Mouse (Mus musculus) brain, embryonic 14.5 days (tissue): ENCODE measurements around the gene Msmo1. TPM values are rescaled to one million over a fixed set of nuclear protein-coding genes. Genes with fewer than 3 reads are reported as not detected.

ENCODE experiments used
- DNase-seq: peaks from one replicate; pipeline ENCODE4 v3.0.0-alpha.2; 2011; ENCODE audit warnings: low read depth
- CTCF ChIP-seq: fragments of 200-500 bp; IDR thresholded peaks from 2 replicates; pipeline ENCODE4 v1.5.1; 2012; ENCODE audit warnings: inconsistent platforms, mild to moderate bottlenecking, moderate library complexity, borderline replicate concordance; ENCODE audit not compliant: insufficient read depth, insufficient read length; ENCODE audit errors: extremely low read depth
- POLR2A ChIP-seq: fragments of 200-500 bp; IDR thresholded peaks from 2 replicates; pipeline ENCODE4 v1.6.1; 2012; ENCODE audit warnings: mild to moderate bottlenecking, inconsistent platforms, borderline replicate concordance; ENCODE audit not compliant: poor library complexity, insufficient read depth, insufficient read length, severe bottlenecking; ENCODE audit errors: extremely low read depth
- polyA plus RNA-seq: library from polyadenylated mRNA; depleted of rRNA; stranded (reverse); fragments of >200 nt; gene quantifications from 2 replicates; pipeline ENCODE4 v1.2.3, GENCODE M21; 2012; rRNA removed

The Msmo1 gene
- 88.1 and 93.4 TPM in 2 replicates for polyA plus RNA-seq

- DNase-seq, result peak; percentile 100
- TF ChIP-seq POLR2A (peak; percentile 60; the same call in 1 of the 2 replicates), CTCF (no peak)
These were observed at the start of gene Msmo1 for GRCm38 (mm10) chr8:64733271-64733943. Gene Msmo1 (minus strand): TSS chr8:64733792.

GRCm38 (mm10) chr8:64781947-64782346 is 48.4 kb upstream of the Msmo1 start:
- DNase-seq, result no peak
- TF ChIP-seq POLR2A (no peak), CTCF (no peak)

GRCm38 (mm10) chr8:64777925-64778324 is 44.3 kb upstream of the Msmo1 start:
- DNase-seq, result no peak
- no peak for TF ChIP-seq POLR2A
- TF ChIP-seq CTCF, result no peak

- TF ChIP-seq CTCF, result no peak
- TF ChIP-seq POLR2A, result no peak
These were observed 40.5 kb upstream of the Msmo1 start for GRCm38 (mm10) chr8:64774136-64774535.

GRCm38 (mm10) chr8:64770814-64771213 is 37.2 kb upstream of the Msmo1 start:
- no peak for DNase-seq
- TF ChIP-seq POLR2A, result no peak
- no peak for TF ChIP-seq CTCF

More at GRCm38 (mm10) chr8:64774136-64774535, 40.5 kb upstream of the Msmo1 start:
- DNase-seq, result no peak

- no peak for DNase-seq
- TF ChIP-seq CTCF (no peak), POLR2A (no peak)
These were observed 36.0 kb upstream of the Msmo1 start for GRCm38 (mm10) chr8:64769586-64769985.

- DNase-seq, result no peak
- no peak for TF ChIP-seq POLR2A
- no peak for TF ChIP-seq CTCF
These were observed 35.1 kb upstream of the Msmo1 start for GRCm38 (mm10) chr8:64768645-64769044.

- DNase-seq, result no peak
- TF ChIP-seq CTCF (no peak), POLR2A (no peak)
These were observed 33.5 kb upstream of the Msmo1 start for GRCm38 (mm10) chr8:64767047-64767446.

- no peak for DNase-seq
- TF ChIP-seq POLR2A (no peak), CTCF (no peak)
These were observed 30.5 kb upstream of the Msmo1 start for GRCm38 (mm10) chr8:64764075-64764474.

- TF ChIP-seq CTCF (no peak), POLR2A (no peak)
- no peak for DNase-seq
These were observed 29.2 kb upstream of the Msmo1 start for GRCm38 (mm10) chr8:64762751-64763150.

- DNase-seq, result peak; percentile 79
- TF ChIP-seq CTCF (peak; percentile 56; the same call in 1 of the 2 replicates), POLR2A (no peak)
These were observed 27.8 kb upstream of the Msmo1 start for GRCm38 (mm10) chr8:64761430-64761829.

- TF ChIP-seq POLR2A (no peak), CTCF (no peak)
- no peak for DNase-seq
These were observed 24.4 kb upstream of the Msmo1 start for GRCm38 (mm10) chr8:64757956-64758355.

- TF ChIP-seq CTCF, result no peak
- no peak for TF ChIP-seq POLR2A
- DNase-seq, result no peak
These were observed 12.8 kb upstream of the Msmo1 start for GRCm38 (mm10) chr8:64746215-64747058.
